Mouse (Mus musculus) stomach, embryonic 14.5 days (tissue): ENCODE measurements around the gene Pum3. TPM values are rescaled to one million over a fixed set of nuclear protein-coding genes. Genes with fewer than 3 reads are reported as not detected.
A peak's percentile ranks its signal among the peaks of the same experiment; 100 is the strongest.

ENCODE experiments used
- ATAC-seq: fragments of 200-750 bp; cut with Nextera tagmentation; 2 replicates; pipeline ENCODE4 v1.8.0; 2017; ENCODE audit warnings: low read depth, moderate TSS enrichment; ENCODE audit not compliant: insufficient number of reproducible peaks, insufficient read depth, low FRiP score
- H3K27ac ChIP-seq: fragments of 300-500 bp; sonication (generic); 2 replicates; pipeline ENCODE4 v1.5.1; 2014; ENCODE audit warnings: mild to moderate bottlenecking, low read length, moderate library complexity, mixed read lengths
- H3K27me3 ChIP-seq: fragments of 300-500 bp; sonication (generic); 2 replicates; pipeline ENCODE4 v1.6.1; 2014; ENCODE audit warnings: low read length, control low read depth, mixed read lengths; ENCODE audit not compliant: control insufficient read depth, insufficient read depth
- H3K36me3 ChIP-seq: fragments of 300-500 bp; sonication (generic); 2 replicates; pipeline ENCODE4 v1.6.1; 2014; ENCODE audit warnings: mild to moderate bottlenecking, control low read depth, low read length, moderate library complexity, mixed read lengths; ENCODE audit not compliant: control insufficient read depth, insufficient read depth
- H3K4me1 ChIP-seq: fragments of 300-500 bp; sonication (generic); 2 replicates; pipeline ENCODE4 v1.6.1; 2014; ENCODE audit warnings: low read length, control low read depth, mixed read lengths; ENCODE audit not compliant: control insufficient read depth, insufficient read depth
- H3K4me2 ChIP-seq: fragments of 300-500 bp; sonication (generic); replicated peaks from 2 replicates; pipeline ENCODE4 v1.6.1; 2014; ENCODE audit warnings: low read depth, low read length, control low read depth
- H3K4me3 ChIP-seq: fragments of 300-500 bp; sonication (generic); 2 replicates; pipeline ENCODE4 v1.5.1; 2014; ENCODE audit warnings: low read depth, low read length, control low read depth
- H3K9ac ChIP-seq: fragments of 300-500 bp; sonication (generic); replicated peaks from 2 replicates; pipeline ENCODE4 v1.6.1; 2014; ENCODE audit warnings: low read depth, mild to moderate bottlenecking, control low read depth, low read length, moderate library complexity, mixed read lengths
- H3K9me3 ChIP-seq: fragments of 300-500 bp; sonication (generic); 2 replicates; pipeline ENCODE4 v1.6.1; 2016; ENCODE audit warnings: low read depth, low read length, control low read depth; ENCODE audit not compliant: control insufficient read depth
- WGBS: fragments of 180-500 bp; shearing (Covaris S2); extraction: QIAGEN DNeasy Blood & Tissue Kit; methylation state at CpG from one replicate; pipeline ENCODE4 v1.1.7; 2014; 5-methylcytosine and 5-hydroxymethylcytosine counted together
- polyA plus RNA-seq: library from polyadenylated mRNA; unstranded; fragments of >200 nt; fragmentation: Nextera tagmentation; extraction: Ambion mirVana; gene quantifications from 2 replicates; pipeline ENCODE4 v1.2.1, GENCODE M21; 2014

The Pum3 gene
- 68.3 and 71.7 TPM in 2 replicates for polyA plus RNA-seq

DNA sequence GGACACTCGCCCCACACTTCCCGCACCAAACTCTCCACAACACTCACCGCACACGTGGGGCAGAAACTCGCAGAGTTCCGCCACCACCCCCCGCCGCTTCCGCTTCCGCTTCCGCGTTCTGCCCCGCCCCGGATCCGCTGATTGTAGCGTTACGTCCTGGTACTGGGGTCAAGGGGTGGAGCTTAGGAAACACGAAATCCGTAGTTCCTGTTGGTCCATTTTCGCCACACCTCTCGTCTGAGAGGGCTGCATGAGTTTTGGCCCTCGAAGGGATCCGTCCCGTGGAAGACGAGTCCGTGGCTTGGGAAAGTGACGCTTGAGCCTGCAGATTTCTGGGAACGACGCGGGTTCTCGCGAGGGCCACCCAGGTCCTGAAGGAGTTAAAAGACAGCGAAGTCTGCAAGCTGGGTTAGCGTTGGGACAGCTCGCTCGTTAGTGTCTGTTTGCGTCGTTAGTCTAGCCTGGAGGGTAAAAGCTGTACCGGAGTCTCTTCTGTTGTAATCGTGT is at the start of gene Pum3:
TSS of gene Pum3 (minus strand) at position 81 of the 507 bp plus-strand sequence.
- Histone ChIP-seq H3K9me3 (no peaks in the 10 kb centered on the region), H3K9ac (peak within 1 kb of the TSS; percentile 77)

DNA sequence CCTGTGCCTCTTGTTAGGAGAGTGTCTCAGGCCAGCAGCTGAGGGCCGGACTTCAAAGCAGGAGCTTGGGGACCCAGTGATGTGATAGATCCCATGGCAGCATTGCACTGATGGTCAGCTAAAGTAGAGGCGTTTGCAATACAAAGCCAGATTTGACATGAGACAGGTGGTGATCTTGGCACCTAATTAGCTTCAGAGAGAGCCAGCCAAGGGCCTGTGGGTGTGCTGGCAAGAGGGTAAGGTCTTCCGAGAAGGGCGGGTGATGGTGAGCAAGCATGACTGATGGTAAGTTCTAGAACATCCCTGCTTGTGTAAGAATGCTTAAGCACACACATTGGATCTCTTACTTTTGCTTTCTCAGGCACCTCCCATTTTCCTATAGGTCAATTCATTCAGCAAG is 37.1 kb upstream of the Pum3 start:
- Histone ChIP-seq H3K27ac (no peak overlapping the region), H3K36me3 (no peaks in the 10 kb centered on the region), H3K9ac (no peak overlapping the region), H3K9me3 (no peaks in the 10 kb centered on the region), H3K27me3 (no peaks in the 10 kb centered on the region), H3K4me1 (no peaks in the 10 kb centered on the region), H3K4me2 (no peak overlapping the region), H3K4me3 (no peak overlapping the region)
- WGBS: 68% methylated on average over 4 of the region's 4 CpGs
- ATAC-seq: no peak

More for the DNA sequence above, at the start of gene Pum3:
- Histone ChIP-seq H3K36me3 (peaks cover 8% of the 10 kb centered on the region; the same call in 1 of the 2 replicates), H3K27ac (peak within 1 kb of the TSS; percentile 90), H3K27me3 (no peaks in the 10 kb centered on the region), H3K4me3 (peak within 1 kb of the TSS; percentile 95), H3K4me2 (peak within 1 kb of the TSS; percentile 65), H3K4me1 (peaks cover 14% of the 10 kb centered on the region)
- ATAC-seq: peak; percentile 97
- under 1% methylated on average over 40 of the region's 40 CpGs for WGBS

DNA sequence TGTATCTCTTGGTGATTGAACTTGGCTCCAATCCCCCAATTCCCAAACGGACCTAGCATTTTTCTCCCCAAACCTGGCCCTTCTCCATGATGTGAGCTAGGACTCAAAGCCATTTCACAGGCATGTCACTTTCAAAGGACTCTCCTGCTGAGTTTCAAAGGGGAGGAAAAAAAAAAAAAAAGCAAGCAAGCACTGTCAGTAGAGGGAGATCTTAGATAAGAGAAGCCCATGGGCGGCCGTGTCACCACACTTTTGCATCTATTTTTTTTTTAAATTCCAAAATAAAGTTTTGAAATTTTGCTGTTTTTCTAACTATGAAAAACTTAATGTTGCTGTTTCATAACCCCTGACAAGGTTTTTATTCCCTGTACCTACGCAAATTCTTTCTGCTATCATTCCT is 33.0 kb upstream of the Pum3 start:
- Histone ChIP-seq H3K27ac (no peak overlapping the region), H3K4me1 (no peaks in the 10 kb centered on the region), H3K9me3 (no peaks in the 10 kb centered on the region), H3K27me3 (no peaks in the 10 kb centered on the region), H3K9ac (no peak overlapping the region), H3K4me3 (no peak overlapping the region), H3K36me3 (no peaks in the 10 kb centered on the region), H3K4me2 (no peak overlapping the region)
- no peak for ATAC-seq
- WGBS: 52% methylated on average over 4 of the region's 4 CpGs

DNA sequence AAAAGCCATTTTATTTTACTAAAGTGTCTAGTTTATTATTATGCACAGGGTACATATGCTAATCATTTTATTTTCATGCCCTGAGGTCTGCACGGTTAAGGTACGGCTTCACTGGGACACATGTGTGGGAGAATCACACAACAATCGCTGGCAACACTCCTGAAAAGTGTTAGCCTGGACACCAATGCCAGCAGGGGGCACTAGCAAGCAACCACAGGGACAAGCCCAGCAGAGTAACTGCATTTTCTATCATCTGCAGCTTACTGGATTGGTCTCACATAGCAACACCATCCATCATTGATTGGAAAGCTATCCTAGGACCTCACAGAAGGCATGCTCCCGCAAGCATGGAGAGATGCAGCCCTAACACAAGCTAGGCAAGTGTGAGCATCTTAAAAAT is 20.8 kb upstream of the Pum3 start:
- Histone ChIP-seq H3K27me3 (no peaks in the 10 kb centered on the region), H3K36me3 (no peaks in the 10 kb centered on the region), H3K9me3 (no peaks in the 10 kb centered on the region), H3K4me2 (no peak overlapping the region), H3K27ac (no peak overlapping the region), H3K4me3 (no peak overlapping the region), H3K9ac (no peak overlapping the region), H3K4me1 (no peaks in the 10 kb centered on the region)
- 27% methylated on average over 4 of the region's 4 CpGs for WGBS
- ATAC-seq: peak; percentile 33; the same call in 1 of the 2 replicates

DNA sequence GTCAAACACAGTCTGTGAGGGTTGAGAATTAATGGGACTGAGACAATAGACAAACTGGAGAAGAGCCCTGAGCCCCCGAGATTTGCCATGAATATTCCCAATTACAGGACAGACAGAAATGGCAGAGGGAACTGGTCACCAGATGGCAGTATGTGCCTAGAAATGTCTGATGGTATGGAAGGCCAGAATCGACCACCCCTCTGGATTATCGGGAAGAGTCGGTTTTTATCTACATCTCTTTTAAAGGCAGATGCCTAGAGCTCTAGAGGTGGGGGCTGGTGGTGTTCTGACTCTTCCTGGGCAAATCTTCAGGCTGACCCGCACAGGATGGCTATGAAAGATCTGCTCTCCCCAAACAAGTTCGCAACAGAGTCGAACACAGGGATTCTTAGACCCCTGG is 17.9 kb upstream of the Pum3 start:
- Histone ChIP-seq H3K9me3 (no peaks in the 10 kb centered on the region), H3K4me2 (no peak overlapping the region), H3K9ac (no peak overlapping the region), H3K27me3 (no peaks in the 10 kb centered on the region), H3K36me3 (no peaks in the 10 kb centered on the region), H3K4me1 (no peaks in the 10 kb centered on the region), H3K4me3 (no peak overlapping the region), H3K27ac (no peak overlapping the region)
- 21% methylated on average over 7 of the region's 7 CpGs for WGBS
- ATAC-seq: no peak

DNA sequence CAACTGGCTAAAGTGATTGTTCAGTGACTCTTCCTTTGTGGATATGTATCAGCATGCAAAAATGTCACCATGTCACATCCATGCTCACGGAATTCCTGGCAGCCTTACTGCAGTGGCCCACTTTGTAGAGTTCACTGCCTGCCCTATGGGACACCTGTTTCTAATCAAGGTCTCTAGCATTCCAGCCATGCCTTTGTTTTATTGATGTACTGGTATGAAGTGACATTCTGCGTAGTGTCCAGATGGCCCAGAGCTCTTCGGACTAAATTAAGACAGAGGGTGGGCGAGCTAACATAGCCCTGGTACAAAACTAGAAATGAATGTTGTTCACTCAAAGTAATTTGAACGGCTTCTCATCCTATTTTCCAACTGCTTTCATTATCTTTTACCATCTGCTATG is 11.5 kb upstream of the Pum3 start:
- Histone ChIP-seq H3K27ac (no peak overlapping the region), H3K36me3 (no peaks in the 10 kb centered on the region), H3K4me2 (no peak overlapping the region), H3K4me3 (no peak overlapping the region), H3K4me1 (no peaks in the 10 kb centered on the region), H3K9me3 (no peaks in the 10 kb centered on the region), H3K27me3 (no peaks in the 10 kb centered on the region), H3K9ac (no peak overlapping the region)
- no peak for ATAC-seq
- WGBS: 66% methylated on average over 5 of the region's 5 CpGs

DNA sequence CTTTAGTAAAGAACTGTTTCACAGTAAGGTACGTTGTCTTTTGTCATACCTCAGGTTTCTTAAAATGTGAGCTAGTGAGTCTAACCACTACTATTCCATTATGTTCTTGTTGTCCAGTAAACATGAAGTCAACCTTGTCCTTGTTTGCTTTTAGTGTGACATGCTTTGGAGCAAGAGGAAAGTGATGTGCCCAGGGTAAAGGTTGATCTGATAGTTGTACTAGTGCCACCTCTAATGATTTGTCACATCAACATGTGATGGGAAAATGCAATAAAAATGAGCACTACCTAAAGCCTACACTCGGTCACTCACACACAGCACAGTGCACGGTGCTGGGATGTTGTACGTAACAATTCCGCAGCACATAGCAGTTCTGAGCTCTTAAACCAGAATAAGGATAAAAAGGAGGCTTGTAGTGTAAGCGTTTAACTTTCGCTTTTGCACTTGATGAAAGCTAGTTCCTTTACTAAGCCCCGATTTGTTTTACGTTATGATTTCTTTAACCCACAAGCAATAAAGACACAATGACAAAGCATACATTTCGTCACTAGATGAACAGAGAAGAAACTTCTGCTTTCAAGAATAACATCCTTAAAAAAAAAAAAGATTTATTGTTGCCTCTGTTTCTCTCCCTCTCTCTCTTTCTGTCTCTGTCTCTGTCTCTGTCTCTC is 8.5 kb upstream of the Pum3 start:
- no peak overlapping the region for H3K4me3 ChIP-seq
- no peaks in the 10 kb centered on the region for H3K36me3 ChIP-seq
- H3K9me3 ChIP-seq: no peaks in the 10 kb centered on the region
- no peak overlapping the region for H3K27ac ChIP-seq
- H3K4me2 ChIP-seq: no peak overlapping the region
- H3K27me3 ChIP-seq: no peaks in the 10 kb centered on the region
- no peak for ATAC-seq
- no peak overlapping the region for H3K9ac ChIP-seq
- no peaks in the 10 kb centered on the region for H3K4me1 ChIP-seq
- WGBS: 77% methylated on average over 10 of the region's 10 CpGs

DNA sequence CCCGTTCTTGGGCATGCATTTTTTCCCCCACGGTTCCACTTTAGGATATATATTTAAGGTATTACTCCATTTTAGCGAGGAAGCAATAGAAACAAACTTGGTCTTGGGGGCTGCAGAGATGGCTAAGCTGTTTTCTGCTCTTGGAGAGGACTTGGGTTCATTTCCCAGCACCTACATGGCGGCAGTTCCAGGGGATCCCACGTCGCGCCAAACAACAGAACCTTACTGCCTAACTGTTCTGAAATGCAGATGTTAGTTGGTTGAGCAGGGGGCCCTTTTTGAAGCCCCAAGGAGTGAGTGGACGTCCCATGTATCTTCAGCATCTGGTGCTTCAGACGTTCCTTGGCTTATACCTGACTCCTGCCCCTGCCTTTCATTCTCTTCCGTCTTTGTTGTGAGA is 781 bp upstream of the Pum3 start:
- Histone ChIP-seq H3K4me3 (peak overlapping the region; percentile 95), H3K4me1 (peaks cover 14% of the 10 kb centered on the region), H3K36me3 (peaks cover 2% of the 10 kb centered on the region; the same call in 1 of the 2 replicates), H3K27ac (peak overlapping the region; percentile 90), H3K9me3 (no peaks in the 10 kb centered on the region), H3K4me2 (peak overlapping the region; percentile 65), H3K9ac (peak overlapping the region; percentile 77), H3K27me3 (no peaks in the 10 kb centered on the region)
- no peak for ATAC-seq
- under 1% methylated on average over 10 of the region's 10 CpGs for WGBS
